Mouse (Mus musculus) embryonic facial prominence, embryonic 10.5 days (tissue): Measurements from ENCODE around the gene Stt3b. TPM values are rescaled to one million over a fixed set of nuclear protein-coding genes. Genes with fewer than 3 reads are reported as not detected.

Experiments
- DNase-seq: peaks from one replicate; pipeline ENCODE4 v3.0.0-alpha.2; 2017; ENCODE audit warnings: low spot score
- H3K27ac ChIP-seq: fragments of 300-500 bp; sonication (generic); replicated peaks from 2 replicates; pipeline ENCODE4 v1.5.1; 2016; ENCODE audit warnings: mild to moderate bottlenecking
- H3K27me3 ChIP-seq: fragments of 300-500 bp; sonication (generic); replicated peaks from 2 replicates; pipeline ENCODE4 v1.6.1; 2016; ENCODE audit warnings: low read depth, mild to moderate bottlenecking; ENCODE audit not compliant: poor library complexity, severe bottlenecking
- H3K36me3 ChIP-seq: fragments of 300-500 bp; sonication (generic); replicated peaks from 2 replicates; pipeline ENCODE4 v1.6.1; 2016; ENCODE audit warnings: mild to moderate bottlenecking, moderate library complexity
- H3K4me1 ChIP-seq: fragments of 300-500 bp; sonication (generic); 2 replicates; pipeline ENCODE4 v1.6.1; 2016
- H3K4me3 ChIP-seq: fragments of 300-500 bp; sonication (generic); 2 replicates; pipeline ENCODE4 v1.5.1; 2016; ENCODE audit warnings: mild to moderate bottlenecking, moderate library complexity
- H3K9me3 ChIP-seq: fragments of 300-500 bp; sonication (generic); 2 replicates; pipeline ENCODE4 v1.6.1; 2016; ENCODE audit warnings: mild to moderate bottlenecking
- WGBS: fragments of 180-500 bp; shearing (Covaris S2); methylation state at CpG from one replicate; pipeline ENCODE4 v1.1.7; 2016; 5-methylcytosine and 5-hydroxymethylcytosine counted together
- polyA plus RNA-seq: library from polyadenylated mRNA; unstranded; fragments of >200 nt; fragmentation: Nextera tagmentation; extraction: Ambion mirVana; gene quantifications from 2 replicates; pipeline ENCODE4 v1.2.1, GENCODE M21; 2016

Stt3b gene
- polyA plus RNA-seq, 1 experiment from 2014 or later, result 85.4 TPM

GRCm38 (mm10) chr9:115311223-115311520 is 951 bp upstream of the Stt3b start:
- Histone ChIP-seq H3K4me1 (peaks cover 38% of the 10 kb centered on the region), H3K27ac (peak overlapping the region; percentile 99), H3K36me3 (no peaks in the 10 kb centered on the region), H3K9me3 (no peaks in the 10 kb centered on the region), H3K4me3 (peak overlapping the region; percentile 98), H3K27me3 (no peaks in the 10 kb centered on the region)
- 9% methylated on average over 5 of the region's 5 CpGs for WGBS
- no peak for DNase-seq

GRCm38 (mm10) chr9:115309977-115310345 is 260 bp downstream of the Stt3b start:
- H3K27me3 ChIP-seq, result no peaks in the 10 kb centered on the region
- peak overlapping the region; percentile 98 for H3K4me3 ChIP-seq
- under 1% methylated on average over 39 of the region's 42 CpGs for WGBS
- no peaks in the 10 kb centered on the region for H3K36me3 ChIP-seq
- DNase-seq, result no peak
- peak overlapping the region; percentile 99 for H3K27ac ChIP-seq
- H3K4me1 ChIP-seq, result peaks cover 48% of the 10 kb centered on the region
- no peaks in the 10 kb centered on the region for H3K9me3 ChIP-seq

- under 1% methylated on average over 65 of the region's 65 CpGs for WGBS
- DNase-seq, result peak; percentile 73
- H3K27ac ChIP-seq, result peak overlapping the region; percentile 99
- no peaks in the 10 kb centered on the region for H3K27me3 ChIP-seq
- H3K4me1 ChIP-seq, result peaks cover 48% of the 10 kb centered on the region
- H3K36me3 ChIP-seq, result no peaks in the 10 kb centered on the region
- H3K4me3 ChIP-seq, result peak overlapping the region; percentile 98
- H3K9me3 ChIP-seq, result no peaks in the 10 kb centered on the region
Observed at GRCm38 (mm10) chr9:115309381-115309971, 745 bp downstream of the Stt3b start.

GRCm38 (mm10) chr9:115308941-115309380 is 1.3 kb downstream of the Stt3b start:
- H3K4me3 ChIP-seq, result peak overlapping the region; percentile 98
- H3K27me3 ChIP-seq, result no peaks in the 10 kb centered on the region
- peaks cover 46% of the 10 kb centered on the region for H3K4me1 ChIP-seq
- no peaks in the 10 kb centered on the region for H3K9me3 ChIP-seq
- peak overlapping the region; percentile 99 for H3K27ac ChIP-seq
- no peak for DNase-seq
- WGBS, result under 1% methylated on average over 18 of the region's 18 CpGs
- H3K36me3 ChIP-seq, result no peaks in the 10 kb centered on the region

GRCm38 (mm10) chr9:115308401-115308800 is 1.8 kb downstream of the Stt3b start:
- peak overlapping the region; percentile 99 for H3K27ac ChIP-seq
- no peak for DNase-seq
- WGBS, result 21% methylated on average over 4 of the region's 4 CpGs
- H3K4me1 ChIP-seq, result peaks cover 47% of the 10 kb centered on the region
- H3K4me3 ChIP-seq, result peak overlapping the region; percentile 98
- no peaks in the 10 kb centered on the region for H3K27me3 ChIP-seq
- no peaks in the 10 kb centered on the region for H3K36me3 ChIP-seq
- H3K9me3 ChIP-seq, result no peaks in the 10 kb centered on the region

- Histone ChIP-seq H3K4me3 (peak overlapping the region; percentile 98), H3K27me3 (no peaks in the 10 kb centered on the region), H3K27ac (no peak overlapping the region), H3K9me3 (no peaks in the 10 kb centered on the region), H3K36me3 (peaks cover 7% of the 10 kb centered on the region), H3K4me1 (peaks cover 62% of the 10 kb centered on the region)
- 24% methylated on average over 6 of the region's 6 CpGs for WGBS
- DNase-seq, result no peak
Observed at GRCm38 (mm10) chr9:115306202-115306601, 4.0 kb downstream of the Stt3b start.

GRCm38 (mm10) chr9:115304149-115304548 is 6.1 kb downstream of the Stt3b start:
- H3K27ac ChIP-seq, result no peak overlapping the region
- no peak overlapping the region for H3K4me3 ChIP-seq
- 77% methylated on average over 4 of the region's 4 CpGs for WGBS
- no peaks in the 10 kb centered on the region for H3K27me3 ChIP-seq
- no peaks in the 10 kb centered on the region for H3K9me3 ChIP-seq
- no peak for DNase-seq
- peaks cover 13% of the 10 kb centered on the region for H3K36me3 ChIP-seq
- H3K4me1 ChIP-seq, result peaks cover 67% of the 10 kb centered on the region

GRCm38 (mm10) chr9:115301593-115301992 is 8.6 kb downstream of the Stt3b start:
- no peaks in the 10 kb centered on the region for H3K9me3 ChIP-seq
- DNase-seq, result no peak
- peaks cover 15% of the 10 kb centered on the region for H3K36me3 ChIP-seq
- H3K4me1 ChIP-seq, result peaks cover 53% of the 10 kb centered on the region
- H3K27ac ChIP-seq, result no peak overlapping the region
- WGBS, result 86% methylated on average over 7 of the region's 7 CpGs
- no peaks in the 10 kb centered on the region for H3K27me3 ChIP-seq
- no peak overlapping the region for H3K4me3 ChIP-seq

- H3K27me3 ChIP-seq, result no peaks in the 10 kb centered on the region
- peaks cover 15% of the 10 kb centered on the region for H3K36me3 ChIP-seq
- peaks cover 48% of the 10 kb centered on the region for H3K4me1 ChIP-seq
- WGBS, result 94% methylated on average over 6 of the region's 6 CpGs
- no peaks in the 10 kb centered on the region for H3K9me3 ChIP-seq
- no peak for DNase-seq
- H3K4me3 ChIP-seq, result no peak overlapping the region
- H3K27ac ChIP-seq, result no peak overlapping the region
Observed at GRCm38 (mm10) chr9:115301002-115301579, 9.1 kb downstream of the Stt3b start.

GRCm38 (mm10) chr9:115296738-115297137 is 13.5 kb downstream of the Stt3b start:
- no peak overlapping the region for H3K4me3 ChIP-seq
- H3K9me3 ChIP-seq, result no peaks in the 10 kb centered on the region
- H3K27ac ChIP-seq, result no peak overlapping the region
- peaks cover 21% of the 10 kb centered on the region for H3K4me1 ChIP-seq
- no peaks in the 10 kb centered on the region for H3K27me3 ChIP-seq
- H3K36me3 ChIP-seq, result peaks cover 19% of the 10 kb centered on the region
- WGBS, result 89% methylated on average over 7 of the region's 7 CpGs
- no peak for DNase-seq

GRCm38 (mm10) chr9:115293920-115294594 is 16.2 kb downstream of the Stt3b start:
- WGBS, result 87% methylated on average over 10 of the region's 10 CpGs
- H3K4me3 ChIP-seq, result no peak overlapping the region
- H3K9me3 ChIP-seq, result no peaks in the 10 kb centered on the region
- H3K27me3 ChIP-seq, result no peaks in the 10 kb centered on the region
- no peak overlapping the region for H3K27ac ChIP-seq
- H3K36me3 ChIP-seq, result peaks cover 12% of the 10 kb centered on the region
- H3K4me1 ChIP-seq, result 0 out of 2 replicates have a peak, but pooled peaks cover 4% of the 10 kb centered on the region
- DNase-seq, result no peak

GRCm38 (mm10) chr9:115287774-115288434 is 22.3 kb downstream of the Stt3b start:
- Histone ChIP-seq H3K27ac (no peak overlapping the region), H3K4me3 (no peak overlapping the region), H3K9me3 (no peaks in the 10 kb centered on the region), H3K4me1 (0 out of 2 replicates have a peak, but pooled peaks cover 6% of the 10 kb centered on the region), H3K36me3 (peaks cover 11% of the 10 kb centered on the region), H3K27me3 (no peaks in the 10 kb centered on the region)
- WGBS, result 91% methylated on average over 6 of the region's 6 CpGs
- DNase-seq, result no peak
